Mouse (Mus musculus) v-Abl transformed pro-B cells (cell line): ENCODE results near the gene Pgbd5.

ENCODE experiments used
- in situ Hi-C, 2 experiments: fragments of 400-800 bp; cut with MboI; formaldehyde crosslinking; loops; one replicate each; pipeline ENCODE4 v1.15.1; 2025; ENCODE audit not compliant: unreplicated experiment in 2 of 2

Gene Pgbd5

DNA sequence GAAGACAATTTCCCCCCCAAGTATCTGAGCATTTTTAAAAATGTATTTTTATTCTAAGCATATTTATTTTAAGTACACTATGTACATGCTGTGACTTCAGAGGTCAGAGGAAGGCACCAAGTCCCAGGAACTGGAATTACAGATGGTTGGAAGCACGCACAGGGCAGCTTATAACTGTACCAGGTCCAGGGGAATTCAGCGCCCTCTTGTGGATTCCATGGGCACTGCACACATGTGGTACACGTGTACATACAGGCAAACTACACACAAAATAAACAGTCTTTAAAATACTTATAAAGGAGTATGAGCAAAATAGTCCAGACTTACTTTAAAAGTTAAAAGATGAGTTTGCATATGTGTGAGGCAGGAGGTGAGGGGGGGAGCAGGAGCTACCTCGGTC is 45.5 kb downstream of the Pgbd5 start:
- in situ Hi-C loops: no loop called here

DNA sequence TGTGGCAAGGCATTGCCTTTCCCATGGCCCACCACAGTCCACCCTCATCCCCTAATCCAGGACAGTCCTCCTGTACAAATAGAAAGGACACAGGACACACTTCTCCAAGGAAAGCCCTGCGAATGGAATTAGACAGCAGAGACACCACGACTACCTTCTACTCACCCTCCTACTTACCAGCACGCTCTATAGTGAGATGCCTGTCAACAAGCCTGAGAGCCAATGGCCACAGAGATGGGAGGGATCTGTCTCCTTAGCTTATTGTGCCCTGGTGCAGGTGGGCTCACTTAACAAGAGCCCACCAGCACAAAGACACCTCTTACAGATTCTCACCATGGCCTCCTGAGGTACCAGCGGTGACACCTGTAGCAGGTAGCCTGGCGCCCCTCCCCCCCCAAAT is 46.4 kb downstream of the Pgbd5 start:
- in situ Hi-C loops: no loop called here

DNA sequence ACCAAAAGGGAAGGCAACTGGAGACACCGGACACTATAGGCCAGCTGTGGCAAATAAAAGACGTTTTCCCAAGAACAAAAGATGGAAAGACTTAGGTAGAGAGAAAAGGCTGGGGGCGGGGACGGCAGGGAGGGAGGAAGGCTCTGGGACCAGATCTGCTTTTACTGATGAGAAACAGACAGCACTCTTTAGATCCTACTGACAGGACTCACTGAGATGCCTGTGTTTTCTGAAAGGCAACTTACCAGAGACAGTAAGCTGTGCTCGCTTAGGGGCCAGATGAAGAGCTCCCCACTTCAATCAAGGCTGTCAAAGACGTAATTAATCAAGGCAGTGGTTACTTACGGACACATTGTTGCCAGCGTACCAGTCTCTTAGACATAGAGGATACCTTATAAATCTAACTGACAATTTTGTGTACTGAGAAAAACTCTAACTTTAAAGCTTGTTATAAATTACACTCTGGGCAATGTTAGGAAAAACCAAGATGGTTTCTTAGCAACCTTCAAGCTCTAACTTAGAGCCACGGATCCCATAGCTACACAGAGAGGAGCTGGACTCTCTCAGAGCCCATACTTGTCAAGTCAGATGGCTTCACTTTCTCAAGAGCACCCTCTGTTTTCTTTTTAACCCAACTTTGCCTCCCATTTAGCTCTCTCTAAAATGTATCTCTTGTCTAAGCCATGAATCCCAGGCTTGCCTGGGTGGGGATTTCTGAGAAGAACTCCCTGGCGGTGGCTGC is 47.0 kb downstream of the Pgbd5 start:
- in situ Hi-C loops: no loop called here

DNA sequence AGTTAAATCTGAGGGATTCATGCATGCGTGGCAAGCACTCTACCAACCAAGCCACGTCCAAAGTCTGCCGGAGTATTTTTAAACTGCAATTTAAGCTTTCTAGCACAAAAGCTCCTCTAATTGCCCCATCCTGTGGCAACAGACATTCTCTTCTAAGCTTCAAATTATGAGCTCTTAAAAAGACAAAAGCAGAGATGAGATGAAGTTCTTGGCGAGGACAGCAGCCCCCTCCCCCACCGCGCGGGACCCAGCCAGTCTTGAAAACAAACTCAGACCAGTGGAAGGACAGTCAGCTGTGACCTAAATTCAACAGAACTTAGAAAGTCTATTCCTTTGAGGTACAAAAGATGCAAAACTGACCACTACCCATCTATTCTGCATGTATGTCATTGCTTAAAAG is 48.3 kb downstream of the Pgbd5 start:
- in situ Hi-C loops: no loop called here

DNA sequence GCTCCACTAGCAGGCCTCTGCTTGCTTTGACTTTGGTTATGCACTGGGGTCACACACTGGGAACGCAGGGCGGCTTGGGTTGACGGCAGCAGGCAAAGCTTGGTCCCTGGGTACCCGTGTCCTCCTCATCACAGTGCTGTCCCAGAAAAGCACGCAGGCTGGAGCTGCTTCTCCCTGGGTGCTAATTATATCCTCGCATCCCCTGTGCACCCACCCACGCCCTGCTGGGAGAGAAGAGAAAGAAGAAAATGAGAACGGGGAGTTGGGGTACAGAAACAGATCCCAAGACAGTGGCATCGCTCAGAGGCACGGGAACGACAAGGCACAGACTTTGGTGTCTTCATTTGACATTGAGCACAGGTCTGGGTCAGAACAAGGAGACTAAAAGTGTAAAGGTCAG is 50.0 kb downstream of the Pgbd5 start:
- in situ Hi-C loops: no loop called here

DNA sequence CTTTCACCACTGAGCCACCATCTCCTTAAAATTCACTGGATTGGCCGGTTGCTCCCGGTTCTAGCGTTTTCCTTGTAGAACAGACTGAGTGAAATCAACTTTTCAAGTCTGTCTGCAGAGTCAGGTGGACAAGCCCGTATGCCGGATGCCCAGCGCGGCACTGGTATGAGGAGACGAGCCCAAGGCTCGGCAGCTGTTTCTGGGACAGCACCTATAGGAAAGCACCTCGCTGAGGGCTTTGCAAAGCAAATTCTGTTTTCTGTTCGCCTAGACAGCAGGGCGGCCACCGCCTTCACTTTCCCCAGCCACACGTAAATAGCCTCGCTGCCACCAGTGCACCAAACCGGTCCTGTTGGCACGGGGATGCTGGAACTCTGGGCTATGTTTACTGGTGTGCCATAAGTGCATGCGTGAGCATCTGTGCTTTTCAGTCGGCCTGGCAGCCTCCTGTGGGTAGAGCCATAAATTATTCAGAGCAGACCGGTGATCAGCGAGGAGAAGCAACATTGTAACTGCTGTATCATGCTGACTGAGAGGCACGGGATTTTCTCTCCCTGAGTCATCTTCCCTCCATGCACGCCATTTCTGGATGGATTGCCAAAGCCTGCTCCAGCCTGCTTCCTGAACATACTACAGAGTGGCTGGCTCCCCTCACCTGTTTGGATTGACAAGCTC is 53.1 kb downstream of the Pgbd5 start:
- in situ Hi-C loops: no loop called here

DNA sequence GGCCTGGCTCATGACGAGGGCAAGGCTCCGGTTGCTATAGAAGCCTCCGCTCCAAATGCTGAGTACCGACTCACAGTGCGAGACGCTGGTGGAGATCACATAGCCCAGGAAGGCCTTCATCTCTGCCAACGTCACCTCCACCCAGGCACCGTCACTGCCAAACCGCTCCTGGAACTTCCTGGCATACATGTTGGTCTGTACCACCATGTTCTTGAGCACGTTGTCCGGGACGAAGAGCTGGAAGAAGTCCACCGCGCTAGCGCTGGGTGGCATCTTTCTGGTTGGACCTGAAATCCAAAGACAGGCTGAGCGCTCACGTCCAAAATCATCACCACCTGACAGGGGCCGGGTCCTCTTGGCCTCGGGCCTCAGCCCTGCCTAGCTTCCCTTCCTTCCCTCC is 55.1 kb downstream of the Pgbd5 start:
- in situ Hi-C loops: no loop called here

DNA sequence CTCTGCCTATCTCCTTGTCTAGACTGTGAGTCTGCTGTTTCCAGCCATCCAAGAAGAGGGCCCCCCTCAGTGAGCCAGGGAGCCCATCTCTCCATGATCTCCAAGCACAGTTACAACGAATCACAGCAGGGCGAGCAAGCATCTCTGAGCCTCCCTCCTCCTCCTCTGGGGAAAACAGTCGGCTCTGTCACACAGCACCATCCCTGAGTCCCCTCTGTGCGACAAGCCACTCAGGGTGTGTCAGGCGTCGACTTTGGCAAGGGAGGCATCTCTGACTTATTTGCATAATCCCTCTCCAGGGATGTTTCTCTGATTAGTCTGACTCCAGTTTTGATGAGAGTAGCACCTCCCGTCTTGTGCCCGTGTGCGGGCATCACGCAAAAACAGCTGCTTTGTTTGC is 57.2 kb downstream of the Pgbd5 start:
- in situ Hi-C loops: no loop called here

DNA sequence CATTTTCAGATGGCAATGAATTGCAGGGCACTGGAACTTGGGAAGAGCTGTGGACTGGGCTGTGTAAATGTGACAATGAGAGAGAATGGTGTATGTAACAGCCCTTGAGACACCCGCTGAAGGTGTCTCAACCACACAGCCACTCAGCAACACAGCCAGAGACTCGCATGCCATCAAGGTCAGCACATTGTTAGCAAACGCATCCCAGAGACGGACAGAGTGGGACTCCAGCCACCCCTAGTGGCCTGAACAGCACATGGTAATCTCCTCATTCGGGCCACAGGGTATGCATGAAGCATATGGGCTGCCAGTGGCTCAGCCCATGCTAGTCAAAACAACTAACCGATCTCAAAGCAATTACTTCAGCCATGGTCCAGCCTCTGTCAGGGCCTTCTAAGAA is 60.2 kb downstream of the Pgbd5 start:
- in situ Hi-C loops: no loop called here

DNA sequence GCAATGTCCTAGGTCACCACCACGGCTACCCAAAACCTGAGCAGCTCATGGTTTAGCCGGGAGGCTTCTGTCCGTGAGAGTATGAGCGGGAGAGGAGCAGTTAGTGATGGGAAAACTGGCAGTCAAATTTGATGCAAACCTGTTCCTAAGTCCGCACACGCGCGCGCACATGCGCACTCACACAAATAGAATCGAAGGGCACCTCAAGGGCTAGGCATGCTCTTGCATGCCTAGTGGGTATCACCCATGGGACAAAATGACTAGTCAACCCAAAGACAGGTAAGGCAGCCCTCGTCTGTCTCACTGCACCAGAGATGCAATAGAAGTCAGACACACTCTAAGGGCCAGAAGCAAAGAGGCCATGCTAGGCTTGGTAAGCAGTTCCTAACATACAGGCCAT is 63.1 kb downstream of the Pgbd5 start:
- in situ Hi-C loops: no loop called here

DNA sequence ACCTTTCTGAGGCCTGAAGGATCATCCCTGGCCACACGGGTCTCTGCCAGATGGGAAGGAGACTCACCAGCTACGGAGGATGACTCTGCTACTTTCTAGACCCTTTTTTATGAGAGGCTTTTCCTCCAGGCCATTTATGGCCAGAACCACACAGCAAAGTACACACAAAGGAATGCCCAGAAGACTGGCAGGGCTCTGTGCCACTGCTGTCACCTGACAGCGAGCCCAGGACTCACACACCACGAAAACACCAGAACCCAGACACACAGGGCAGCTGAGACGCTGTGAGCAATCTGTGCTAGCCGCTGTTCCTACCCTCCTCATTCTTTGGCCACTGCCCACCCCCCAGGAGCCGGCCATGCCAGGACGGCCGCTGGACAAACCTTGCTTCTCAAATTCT is 63.7 kb downstream of the Pgbd5 start:
- in situ Hi-C loops: no loop called here

DNA sequence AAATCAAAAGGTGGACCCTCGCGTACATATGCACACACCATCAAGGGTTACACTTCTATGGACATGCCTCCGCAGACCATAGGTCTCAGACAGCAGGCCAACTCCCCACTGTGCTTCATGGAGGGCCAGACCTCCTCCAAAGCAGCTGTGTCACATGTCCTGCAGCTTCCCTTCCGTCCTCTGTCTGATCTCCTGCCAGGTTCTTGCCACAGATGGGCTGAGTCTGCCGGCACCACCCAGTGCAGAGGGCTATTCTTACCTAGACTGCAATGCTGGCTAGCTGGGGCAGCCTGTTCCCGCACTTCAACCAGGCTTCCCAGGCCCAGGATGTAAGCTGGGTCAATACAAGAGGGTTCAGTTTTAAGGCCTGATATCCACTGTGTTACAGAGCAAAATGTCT is 64.3 kb downstream of the Pgbd5 start:
- in situ Hi-C loops: no loop called here

DNA sequence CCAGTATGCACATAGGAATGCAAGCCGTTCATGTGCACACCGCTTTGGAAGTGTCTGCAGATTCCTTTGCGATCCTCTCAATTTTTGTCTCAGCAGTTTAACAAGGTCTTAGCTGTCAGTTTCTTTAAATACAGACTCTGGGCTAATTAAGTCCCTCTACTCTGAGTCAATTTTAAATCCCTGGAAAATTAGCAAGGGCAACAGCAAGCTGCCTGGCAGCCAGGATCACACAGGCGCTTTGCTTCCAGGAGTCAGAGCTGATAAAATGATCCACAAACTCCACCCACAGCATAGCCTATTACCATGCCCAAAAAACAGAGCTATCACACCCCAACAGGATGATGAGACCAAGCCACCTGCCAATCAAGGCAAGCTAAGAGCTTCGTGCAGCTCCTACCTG is 65.7 kb downstream of the Pgbd5 start:
- in situ Hi-C loops: no loop called here

DNA sequence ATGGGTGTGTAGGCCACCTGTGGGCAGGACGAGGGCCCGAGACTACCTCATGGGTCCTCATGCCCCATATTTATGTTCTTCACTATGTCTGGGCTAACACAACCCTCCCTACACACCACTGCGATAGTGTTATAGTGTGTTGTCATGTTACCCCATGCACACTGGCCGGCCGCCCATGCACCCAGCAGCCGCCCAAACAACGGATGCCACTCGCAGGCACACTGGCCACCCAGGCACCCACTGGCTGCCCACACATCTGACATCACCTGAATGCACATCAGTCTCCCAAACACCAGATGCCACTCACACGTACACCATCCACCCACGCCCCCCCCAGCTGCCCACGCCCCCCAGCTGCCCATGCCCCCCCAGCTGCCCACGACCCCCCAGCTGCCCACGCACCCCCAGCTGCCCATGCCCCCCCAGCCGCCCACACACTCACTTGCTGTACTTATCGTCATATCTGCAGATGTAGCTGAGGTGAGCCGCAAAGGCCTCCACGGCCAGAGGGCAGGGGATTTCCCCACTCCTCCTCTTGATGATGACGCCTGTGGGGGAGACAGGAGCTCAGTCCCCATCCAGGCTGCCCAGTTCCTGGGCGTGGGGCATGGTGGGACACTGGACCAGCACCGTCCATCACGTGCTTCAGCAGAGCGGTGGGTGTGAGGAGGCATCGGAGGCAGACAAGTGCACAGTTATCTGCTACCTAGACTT is 67.9 kb downstream of the Pgbd5 start:
- in situ Hi-C loops: no loop called here

DNA sequence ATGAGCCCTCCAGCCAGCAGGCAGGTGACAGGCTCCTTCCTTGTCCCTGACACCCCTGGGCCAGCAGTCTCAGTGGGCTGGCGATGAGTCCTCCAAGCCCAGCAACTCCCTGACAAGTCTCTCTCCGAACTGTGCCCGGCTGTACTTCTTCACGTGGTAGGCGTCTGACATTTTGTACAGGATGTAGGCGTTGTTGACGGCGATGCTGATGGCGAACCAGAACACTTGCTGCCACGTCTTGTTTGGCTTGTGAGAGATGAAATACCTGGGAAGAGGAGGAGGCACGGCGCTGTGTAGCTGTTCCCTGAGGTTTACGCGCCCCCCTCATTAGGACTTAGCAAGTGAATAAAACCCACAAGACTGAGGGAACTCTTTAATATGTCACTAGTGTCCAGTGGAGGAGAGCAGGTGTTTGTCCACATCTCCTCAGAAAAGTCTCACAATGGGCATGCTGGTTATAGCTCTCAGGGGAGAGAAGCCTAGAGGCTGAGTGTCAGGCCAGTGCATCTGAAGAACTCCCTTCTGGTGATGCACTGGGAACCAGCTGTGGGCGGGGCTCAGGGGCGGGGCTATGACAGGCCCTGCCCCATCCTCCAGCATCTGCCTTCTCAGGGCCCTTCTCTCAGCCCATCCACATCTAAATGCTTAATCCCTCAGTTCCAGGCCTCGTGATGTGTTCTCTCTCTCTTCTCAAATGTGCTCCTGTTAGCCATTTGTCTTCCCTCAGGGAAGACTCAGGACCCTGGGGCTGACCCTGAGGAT is 68.9 kb downstream of the Pgbd5 start:
- in situ Hi-C loops: no loop called here

DNA sequence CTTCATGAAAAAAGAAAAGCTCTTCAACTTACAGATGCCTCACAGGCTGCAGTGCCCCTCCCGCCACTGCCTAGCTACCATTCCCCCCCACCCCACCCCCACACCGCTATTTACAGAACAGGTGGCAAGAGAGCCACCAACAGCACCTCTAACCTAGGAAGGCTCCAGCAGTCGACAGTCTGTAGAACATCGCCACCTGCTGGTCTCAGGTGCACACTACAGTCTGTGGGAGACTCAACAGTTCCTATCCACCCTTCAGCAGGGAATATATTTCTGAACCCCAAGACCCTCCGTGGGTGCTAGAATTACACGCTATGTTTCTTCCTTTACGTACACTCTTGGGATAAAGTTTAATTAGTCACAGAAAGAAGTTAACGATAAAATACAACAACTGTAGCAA is 71.2 kb downstream of the Pgbd5 start:
- in situ Hi-C loops: loop anchor here (5.0 to 10.0 kb wide), 2 partner anchors 573 to 576 kb away; no protein-coding TSS in a partner anchor

DNA sequence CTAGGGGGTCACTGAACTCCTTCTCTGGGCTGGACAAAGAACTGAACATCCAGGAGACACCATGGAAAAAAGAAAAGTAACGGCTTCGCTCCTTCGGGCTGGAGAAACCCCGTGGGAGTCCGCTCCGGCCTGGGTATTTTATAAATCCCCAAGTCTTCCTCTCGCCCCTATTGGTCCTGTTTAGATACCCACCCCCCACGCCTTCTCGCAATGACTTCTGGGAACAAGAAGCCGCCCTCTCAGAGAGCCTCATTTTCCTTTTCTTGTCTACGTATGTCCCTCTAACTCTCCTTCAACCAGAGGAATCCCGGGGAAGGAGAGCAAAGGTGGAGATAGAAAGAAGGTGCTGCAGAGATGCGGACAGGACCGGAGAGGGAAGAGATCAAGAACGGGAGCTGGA is 76.1 kb downstream of the Pgbd5 start:
- in situ Hi-C loops: loop anchor here in 1 of 2 experiments (10.0 kb wide), 1 partner anchor 569 kb away; no protein-coding TSS in a partner anchor

DNA sequence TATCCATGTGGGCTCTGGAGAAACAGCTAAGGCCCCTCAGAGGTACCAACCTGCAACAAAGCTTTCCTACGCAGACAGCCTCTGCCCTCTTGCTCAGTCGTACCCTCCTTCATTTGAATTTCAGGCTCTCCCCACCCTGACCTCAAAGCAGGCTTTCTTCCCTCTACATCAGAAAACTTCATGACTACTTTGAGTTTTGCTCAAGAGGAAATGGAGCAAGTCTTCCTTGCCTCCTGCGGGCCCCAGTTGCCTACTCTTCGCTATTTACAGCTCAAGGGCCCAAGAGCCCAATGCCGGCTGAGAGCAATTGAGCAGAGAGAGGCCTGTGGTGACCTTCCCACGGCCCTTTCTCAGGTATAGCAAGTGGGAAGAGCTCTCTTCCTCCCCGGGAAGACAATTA is 76.9 kb downstream of the Pgbd5 start:
- in situ Hi-C loops: loop anchor here in 1 of 2 experiments (10.0 kb wide), 1 partner anchor 568 kb away; no protein-coding TSS in a partner anchor

DNA sequence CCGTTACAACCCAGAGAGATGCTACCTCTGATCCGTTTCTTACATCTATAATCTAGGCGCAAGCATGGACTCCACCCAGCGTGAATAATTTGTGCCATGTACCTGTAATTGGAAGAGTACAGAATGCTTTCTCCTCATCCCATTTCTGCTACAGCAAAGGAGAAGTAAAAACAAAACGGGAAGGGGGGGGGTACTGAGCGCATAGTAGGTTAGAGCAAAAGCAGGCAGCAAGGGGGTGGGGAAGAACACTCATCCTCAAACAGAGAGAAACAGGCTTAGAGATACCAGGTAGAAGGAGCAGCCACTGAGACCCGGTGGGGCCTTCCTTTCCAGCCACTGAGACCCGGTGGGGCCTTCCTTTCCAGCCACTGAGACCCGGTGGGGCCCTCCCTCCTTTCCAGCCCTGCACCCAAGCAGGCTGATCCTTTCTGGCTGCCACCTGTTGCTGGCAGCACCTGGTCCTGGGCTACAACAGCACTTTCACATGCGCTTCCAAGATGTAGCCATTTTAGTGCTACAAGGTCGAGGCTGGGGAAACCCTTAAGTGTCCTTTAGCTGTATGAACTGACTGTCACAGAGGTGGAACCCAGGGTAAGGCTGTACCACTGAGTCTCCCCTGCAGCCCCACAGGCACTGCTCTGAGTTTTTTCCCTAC is 77.6 kb downstream of the Pgbd5 start:
- in situ Hi-C loops: loop anchor here in 1 of 2 experiments (10.0 kb wide), 1 partner anchor 567 kb away; no protein-coding TSS in a partner anchor

DNA sequence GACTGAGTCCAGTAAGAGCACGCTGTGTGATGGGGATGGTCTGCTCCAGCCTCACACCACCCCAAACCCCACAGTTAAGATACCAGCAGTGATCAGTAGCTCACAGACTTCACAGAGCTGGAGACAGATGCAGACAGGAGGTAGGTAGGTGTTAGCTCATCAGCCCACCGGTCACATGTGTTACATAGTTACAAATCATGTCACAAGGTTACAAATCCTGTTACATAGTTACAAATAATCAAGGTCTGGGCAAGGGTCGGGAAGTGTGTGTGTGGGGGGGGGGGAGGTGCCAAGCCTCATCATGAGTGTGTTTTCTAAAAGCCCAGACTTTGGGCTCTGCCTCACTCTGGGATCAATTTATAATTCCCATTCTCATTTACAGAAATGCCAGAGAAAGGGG is 78.5 kb downstream of the Pgbd5 start:
- in situ Hi-C loops: loop anchor here in 1 of 2 experiments (10.0 kb wide), 1 partner anchor 566 kb away; no protein-coding TSS in a partner anchor
